Mouse (Mus musculus): ENCODE measurements around the gene Dera. TPM values are rescaled to one million over a fixed set of nuclear protein-coding genes. Genes with fewer than 3 reads are reported as not detected.

Dera gene
- 33.9 TPM for polyA plus RNA-seq (2014; fragmentation: Illumina TruSeq; extraction: RNeasy Lipid Tissue Mini Kit (QIAGEN cat#74804); ENCODE audit: low read depth, low replicate concordance)

DNA sequence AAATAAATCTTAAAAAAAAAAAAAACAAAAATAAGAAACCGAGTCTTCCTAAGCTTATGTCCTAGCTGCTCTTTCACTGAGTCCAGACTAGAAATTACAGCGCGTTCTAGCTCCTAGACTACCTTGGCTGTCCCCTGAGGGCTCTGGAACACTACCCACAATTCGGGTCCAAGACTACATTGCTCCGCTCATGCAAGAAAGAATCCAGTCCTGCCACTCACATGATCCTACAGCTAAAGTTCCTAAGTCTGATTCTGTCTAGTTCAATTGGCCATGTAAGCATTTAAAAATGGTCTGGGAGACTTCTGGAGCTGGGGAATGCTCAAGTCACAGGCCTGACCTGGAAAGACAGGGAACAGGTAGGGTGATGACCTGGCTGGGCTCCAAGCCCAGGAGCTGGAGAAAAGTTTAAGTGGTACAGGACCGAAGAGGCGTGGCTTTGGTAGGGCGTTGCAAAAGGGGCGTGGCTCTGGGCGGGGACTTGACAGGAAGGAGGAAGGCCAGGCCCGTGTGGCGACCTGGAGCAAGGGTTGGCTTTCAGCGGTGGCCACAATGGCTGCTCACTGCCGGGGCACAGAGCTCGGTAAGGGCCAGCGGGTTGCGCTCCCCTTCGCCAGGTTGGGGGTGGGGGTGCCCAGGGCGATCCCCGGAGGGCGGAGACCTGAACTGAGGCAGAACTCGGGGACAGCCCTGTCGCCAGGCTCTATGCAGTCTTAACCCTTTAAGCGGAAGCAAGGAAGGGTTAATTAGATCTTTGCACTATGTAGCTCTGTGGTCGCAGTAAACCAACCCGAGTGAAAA is at the start of gene Dera:
Dera (plus strand) TSS at position 491 of the 801 bp plus-strand sequence.

GRCm38 (mm10) chr6:137734846-137735609 is 19.3 kb upstream of the Dera start, which contains the start of gene Strap:
Gene Strap (plus strand): TSS chr6:137735078.

Other genes starting within 250 kb of the Dera start
- gene Eps8, start 99.7 kb upstream of the Dera start, polyA plus RNA-seq (2014; fragmentation: Illumina TruSeq; extraction: RNeasy Lipid Tissue Mini Kit (QIAGEN cat#74804); ENCODE audit: low read depth, low replicate concordance) = 25.4 TPM
- 241 TPM for gene Strap, start 19.5 kb upstream of the Dera start, polyA plus RNA-seq (2014; fragmentation: Illumina TruSeq; extraction: RNeasy Lipid Tissue Mini Kit (QIAGEN cat#74804); ENCODE audit: low read depth, low replicate concordance)